Mouse (Mus musculus) left cerebral cortex, adult 8-10 months (tissue): ENCODE results near the gene Msh5. TPM values are rescaled to one million over a fixed set of nuclear protein-coding genes. Genes with fewer than 3 reads are reported as not detected.
"Not testable (repeated sequence)": the region's sequence is repeated elsewhere in the genome, so short reads cannot be mapped to it uniquely, and the experiment has no call there.

Source experiments
- DNase-seq, 2 experiments: peaks; one replicate each; pipeline ENCODE4 v3.0.0; 2022; ENCODE audit warnings: low spot score in 2 of 2
- total RNA-seq, 4 experiments: library from RNA; stranded (reverse); gene quantifications; 2 replicates each; pipeline ENCODE4 v1.2.4; 2022

Msh5 gene
- total RNA-seq, 4 experiments from 2014 or later: 0.34 to 1.2 (median 0.78) TPM; not detected in 1

- no peak for DNase-seq
Observed at GRCm38 (mm10) chr17:35023756-35024155, 22.8 kb downstream of the Msh5 start.

- DNase-seq: no peak
Observed at GRCm38 (mm10) chr17:35023221-35023620, 23.3 kb downstream of the Msh5 start.

GRCm38 (mm10) chr17:35022541-35023060, 23.9 kb downstream of the Msh5 start:
- no peak for DNase-seq

- DNase-seq: no peak
Observed at GRCm38 (mm10) chr17:35021842-35022477, 24.6 kb downstream of the Msh5 start.

- peak; percentile 57 to 95 for DNase-seq
Observed at GRCm38 (mm10) chr17:35021163-35021808, 25.3 kb downstream of the Msh5 start.

GRCm38 (mm10) chr17:35020551-35020950, 26.0 kb downstream of the Msh5 start:
- no peak for DNase-seq

- DNase-seq: no peak
Observed at GRCm38 (mm10) chr17:35019894-35020293, 26.7 kb downstream of the Msh5 start.

- no peak for DNase-seq
Observed at GRCm38 (mm10) chr17:35018171-35018570, 28.4 kb downstream of the Msh5 start.

GRCm38 (mm10) chr17:35017706-35018030, 28.9 kb downstream of the Msh5 start:
- DNase-seq: no peak

- no peak for DNase-seq
Observed at GRCm38 (mm10) chr17:35016791-35017705, 29.5 kb downstream of the Msh5 start.

GRCm38 (mm10) chr17:35016376-35016775, 30.2 kb downstream of the Msh5 start, which contains the start of gene Vwa7:
Vwa7 (plus strand) TSS chr17:35016579.
- no peak for DNase-seq

GRCm38 (mm10) chr17:35015296-35015695, 31.2 kb downstream of the Msh5 start:
- DNase-seq: no peak

GRCm38 (mm10) chr17:35013221-35013620, 33.3 kb downstream of the Msh5 start:
- no peak for DNase-seq

GRCm38 (mm10) chr17:35012430-35012829, 34.1 kb downstream of the Msh5 start:
- no peak for DNase-seq

- no peak for DNase-seq
Observed at GRCm38 (mm10) chr17:35011440-35011839, 35.1 kb downstream of the Msh5 start.

GRCm38 (mm10) chr17:35009586-35009985, 37.0 kb downstream of the Msh5 start:
- no peak for DNase-seq

GRCm38 (mm10) chr17:35007387-35007991, 39.1 kb downstream of the Msh5 start:
- no peak for DNase-seq

GRCm38 (mm10) chr17:35005902-35006301, 40.6 kb downstream of the Msh5 start:
- not testable (repeated sequence) for DNase-seq

GRCm38 (mm10) chr17:35005158-35005557, 41.4 kb downstream of the Msh5 start:
- DNase-seq: no peak

- DNase-seq: no peak
Observed at GRCm38 (mm10) chr17:35004075-35004717, 42.3 kb downstream of the Msh5 start.
